Comparison of ENCODE assay signal across 18 mouse cellular contexts in genomic region chr1:37336794-37337193, GRCm38 (mm10).
"Had no signal": no experiment of that assay in that cellular context is flagged by ENCODE, and none has a peak within 500 bp of the region (broad histone marks: within the 10 kb centered on the region; RNA-seq: fewer than 3 reads in every experiment).

No protein-coding gene starts in this region.

- H3K36me3 ChIP-seq: intestine, embryonic 15.5 days; midbrain, embryonic 10.5 days; midbrain, embryonic 13.5 days; neural tube, embryonic 13.5 days; stomach, embryonic 15.5 days had no signal

- ATAC-seq: intestine, embryonic 15.5 days; midbrain, embryonic 13.5 days; midbrain, embryonic 16.5 days had no signal

- H3K9me3 ChIP-seq: intestine, embryonic 15.5 days; liver, embryonic 13.5 days; megakaryocyte, embryonic 14.5 days; midbrain, embryonic 10.5 days; midbrain, embryonic 13.5 days; neural tube, embryonic 13.5 days; stomach, embryonic 15.5 days had no signal

- H3K27me3 ChIP-seq: intestine, embryonic 15.5 days; liver, embryonic 13.5 days; megakaryocyte, embryonic 14.5 days; midbrain, embryonic 13.5 days; neural tube, embryonic 13.5 days; stomach, embryonic 15.5 days had no signal

- H3K9ac ChIP-seq: intestine, embryonic 15.5 days; liver, embryonic 13.5 days; midbrain, embryonic 13.5 days; neural tube, embryonic 13.5 days; stomach, embryonic 15.5 days had no signal

- H3K27ac ChIP-seq: intestine, embryonic 15.5 days; left cerebral cortex, adult 2 months; liver, embryonic 13.5 days; midbrain, embryonic 10.5 days; midbrain, embryonic 13.5 days; neural tube, embryonic 13.5 days; stomach, embryonic 15.5 days had no signal

- H3K4me3 ChIP-seq: intestine, embryonic 15.5 days; left cerebral cortex, adult 2 months; liver, embryonic 13.5 days; megakaryocyte, embryonic 14.5 days; midbrain, embryonic 10.5 days; midbrain, embryonic 13.5 days; myocyte; neural tube, embryonic 13.5 days; stomach, embryonic 15.5 days had no signal

- H3K4me2 ChIP-seq: intestine, embryonic 15.5 days; liver, embryonic 13.5 days; midbrain, embryonic 13.5 days; neural tube, embryonic 13.5 days; stomach, embryonic 15.5 days had no signal

- DNase-seq: kidney, adult 11 months; kidney, adult 8-10 months; kidney, postnatal 10 days; layer of hippocampus, postnatal 36 days; liver, embryonic 13.5 days; retina, postnatal 1 day; right cerebral cortex, postnatal 25 days; spleen, adult 18-20 months; thymus, postnatal 25 days had no signal

- H3K4me1 ChIP-seq: midbrain, embryonic 10.5 days; midbrain, embryonic 13.5 days; stomach, embryonic 15.5 days had no signal
